Mouse (Mus musculus): ENCODE data around the gene Sf3b1. TPM values are rescaled to one million over a fixed set of nuclear protein-coding genes. Genes with fewer than 3 reads are reported as not detected.
"Not testable (repeated sequence)": the region's sequence is repeated elsewhere in the genome, so short reads cannot be mapped to it uniquely, and the experiment has no call there.

Gene Sf3b1
- polyA plus RNA-seq, 1 experiment from 2014 or later = 257 TPM

- Histone ChIP-seq H3K36me3 (ENCODE audit: control insufficient read depth, insufficient read depth, low read length) (no peaks in the 10 kb centered on the region), H3K27ac (ENCODE audit: low read length) (no peak overlapping the region), H3K4me2 (ENCODE audit: low read depth, low read length) (no peak overlapping the region), H3K4me1 (ENCODE audit: control insufficient read depth, insufficient read depth, low read length) (no peaks in the 10 kb centered on the region), H3K27me3 (replicated peaks; ENCODE audit: control insufficient read depth, insufficient read depth, low read length) (no peaks in the 10 kb centered on the region), H3K4me3 (ENCODE audit: low read length) (no peak overlapping the region), H3K9me3 (ENCODE audit: control insufficient read depth, low read length) (no peaks in the 10 kb centered on the region), H3K9ac (ENCODE audit: low read depth, low read length) (no peak overlapping the region)
- ATAC-seq = no peak
- WGBS = 93% methylated on average over 3 of the region's 3 CpGs
Observed at GRCm38 (mm10) chr1:54966858-54967257, 60.4 kb downstream of the Sf3b1 start.

- Histone ChIP-seq H3K4me1 (ENCODE audit: control insufficient read depth, insufficient read depth, low read length) (no peaks in the 10 kb centered on the region), H3K4me3 (ENCODE audit: low read length) (no peak overlapping the region), H3K27ac (ENCODE audit: low read length) (no peak overlapping the region), H3K9ac (ENCODE audit: low read depth, low read length) (no peak overlapping the region), H3K36me3 (ENCODE audit: control insufficient read depth, insufficient read depth, low read length) (no peaks in the 10 kb centered on the region), H3K9me3 (ENCODE audit: control insufficient read depth, low read length) (no peaks in the 10 kb centered on the region), H3K4me2 (ENCODE audit: low read depth, low read length) (no peak overlapping the region), H3K27me3 (replicated peaks; ENCODE audit: control insufficient read depth, insufficient read depth, low read length) (no peaks in the 10 kb centered on the region)
- no peak for ATAC-seq
- WGBS = 69% methylated on average over 11 of the region's 11 CpGs
Observed at GRCm38 (mm10) chr1:54965159-54965995, 61.9 kb downstream of the Sf3b1 start.

DNA sequence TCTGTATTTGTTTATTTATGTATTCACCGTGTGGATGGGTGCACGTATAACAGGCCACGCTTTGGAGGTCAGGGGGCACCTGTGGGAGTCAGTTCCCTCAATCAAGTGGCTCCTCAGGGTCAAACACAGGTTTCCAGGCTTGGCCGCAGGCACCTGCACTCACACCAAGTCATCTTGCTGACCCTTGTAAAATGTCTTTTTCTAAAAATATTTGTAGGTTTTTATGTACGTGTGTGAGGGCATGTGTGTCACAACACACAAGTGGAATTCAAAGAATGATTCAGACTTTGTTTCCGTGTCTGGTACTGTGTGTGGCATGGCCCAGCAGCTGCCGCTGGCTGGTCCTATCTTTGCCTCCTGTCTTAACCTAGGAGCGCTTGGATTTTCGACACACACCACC lies 65.6 kb downstream of the Sf3b1 start:
- H3K4me1 ChIP-seq (ENCODE audit: control insufficient read depth, insufficient read depth, low read length) = no peaks in the 10 kb centered on the region
- H3K9me3 ChIP-seq (ENCODE audit: control insufficient read depth, low read length) = no peaks in the 10 kb centered on the region
- H3K9ac ChIP-seq (ENCODE audit: low read depth, low read length) = no peak overlapping the region
- no peak for ATAC-seq
- no peak overlapping the region for H3K27ac ChIP-seq (ENCODE audit: low read length)
- 73% methylated on average over 9 of the region's 9 CpGs for WGBS
- H3K4me2 ChIP-seq (ENCODE audit: low read depth, low read length) = no peak overlapping the region
- no peak overlapping the region for H3K4me3 ChIP-seq (ENCODE audit: low read length)
- H3K36me3 ChIP-seq (ENCODE audit: control insufficient read depth, insufficient read depth, low read length) = no peaks in the 10 kb centered on the region
- H3K27me3 ChIP-seq (replicated peaks; ENCODE audit: control insufficient read depth, insufficient read depth, low read length) = no peaks in the 10 kb centered on the region

DNA sequence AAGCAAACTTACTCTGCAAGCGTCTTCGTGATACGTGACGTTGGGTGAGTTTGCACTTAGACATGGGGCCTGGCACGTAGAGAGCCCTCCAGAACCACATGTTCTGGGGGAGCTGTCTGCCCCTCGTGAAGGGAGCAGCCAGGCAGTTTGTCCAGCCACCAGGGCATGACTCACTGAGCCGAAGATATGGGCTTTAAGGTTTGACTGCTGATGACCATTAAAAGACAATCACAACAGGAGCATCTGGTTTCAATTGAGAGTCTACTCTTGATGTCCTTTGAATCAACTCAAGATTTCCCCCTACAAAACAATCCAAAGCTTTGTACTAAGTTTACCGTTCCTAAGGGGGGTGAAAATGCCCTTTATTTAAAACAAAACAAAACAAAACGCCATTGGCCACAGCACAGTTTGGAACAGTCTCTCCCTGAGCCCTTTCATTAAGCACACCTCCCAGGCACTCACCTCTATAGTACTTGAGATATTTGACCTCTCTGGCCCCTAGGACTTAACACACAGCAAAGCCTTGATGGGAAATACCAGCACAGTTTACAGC lies 66.6 kb downstream of the Sf3b1 start:
- no peaks in the 10 kb centered on the region for H3K9me3 ChIP-seq (ENCODE audit: control insufficient read depth, low read length)
- no peak for ATAC-seq

DNA sequence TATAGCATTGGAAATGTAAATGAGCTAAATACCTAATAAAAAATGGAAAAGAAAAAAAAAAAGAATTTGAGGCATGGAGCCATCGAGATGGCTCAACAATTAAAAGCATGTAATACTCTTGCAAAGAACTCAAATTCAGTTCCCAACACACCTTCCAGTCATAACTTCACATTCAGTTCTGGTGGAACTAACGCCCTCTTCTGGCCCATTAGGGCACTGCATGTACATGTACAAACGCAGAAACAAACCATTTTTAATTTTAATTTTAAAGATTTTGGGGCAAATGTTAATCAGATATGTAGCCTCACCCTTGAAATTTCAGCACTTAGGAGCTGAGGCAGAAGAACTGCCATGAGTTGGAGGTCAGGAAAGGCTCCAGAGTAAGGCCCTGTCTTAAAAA lies 68.8 kb downstream of the Sf3b1 start:
- no peaks in the 10 kb centered on the region for H3K27me3 ChIP-seq (replicated peaks; ENCODE audit: control insufficient read depth, insufficient read depth, low read length)
- no peak overlapping the region for H3K27ac ChIP-seq (ENCODE audit: low read length)
- no peak overlapping the region for H3K4me3 ChIP-seq (ENCODE audit: low read length)
- H3K4me1 ChIP-seq (ENCODE audit: control insufficient read depth, insufficient read depth, low read length) = no peaks in the 10 kb centered on the region
- ATAC-seq = no peak
- no peak overlapping the region for H3K4me2 ChIP-seq (ENCODE audit: low read depth, low read length)
- no peaks in the 10 kb centered on the region for H3K9me3 ChIP-seq (ENCODE audit: control insufficient read depth, low read length)
- 67% methylated on average over 3 of the region's 3 CpGs for WGBS
- no peak overlapping the region for H3K9ac ChIP-seq (ENCODE audit: low read depth, low read length)
- H3K36me3 ChIP-seq (ENCODE audit: control insufficient read depth, insufficient read depth, low read length) = no peaks in the 10 kb centered on the region

More for the DNA sequence above, 66.6 kb downstream of the Sf3b1 start:
- H3K27me3 ChIP-seq (replicated peaks; ENCODE audit: control insufficient read depth, insufficient read depth, low read length) = no peaks in the 10 kb centered on the region
- H3K27ac ChIP-seq (ENCODE audit: low read length) = no peak overlapping the region
- H3K4me1 ChIP-seq (ENCODE audit: control insufficient read depth, insufficient read depth, low read length) = no peaks in the 10 kb centered on the region
- H3K36me3 ChIP-seq (ENCODE audit: control insufficient read depth, insufficient read depth, low read length) = no peaks in the 10 kb centered on the region
- H3K4me3 ChIP-seq (ENCODE audit: low read length) = no peak overlapping the region
- no peak overlapping the region for H3K4me2 ChIP-seq (ENCODE audit: low read depth, low read length)
- WGBS = 67% methylated on average over 9 of the region's 9 CpGs
- H3K9ac ChIP-seq (ENCODE audit: low read depth, low read length) = no peak overlapping the region

DNA sequence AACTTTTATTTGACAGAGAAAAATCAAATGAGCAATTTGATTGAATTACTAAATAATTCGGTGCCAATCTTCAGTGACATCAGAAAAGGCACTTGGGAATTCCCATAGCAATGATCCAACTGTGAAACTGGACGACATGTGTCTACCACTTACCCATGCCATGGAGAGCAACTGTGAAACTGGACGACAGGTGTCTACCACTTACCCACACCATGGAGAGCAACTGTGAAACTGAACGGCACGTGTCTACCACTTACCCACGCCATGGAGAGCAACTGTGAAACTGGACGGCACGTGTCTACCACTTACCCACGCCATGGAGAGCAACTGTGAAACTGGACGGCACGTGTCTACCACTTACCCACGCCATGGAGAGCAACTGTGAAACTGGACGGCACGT lies 70.3 kb downstream of the Sf3b1 start:
- ATAC-seq; H3K27ac ChIP-seq (ENCODE audit: low read length); H3K36me3 ChIP-seq (ENCODE audit: control insufficient read depth, insufficient read depth, low read length); H3K9ac ChIP-seq (ENCODE audit: low read depth, low read length); H3K27me3 ChIP-seq (replicated peaks; ENCODE audit: control insufficient read depth, insufficient read depth, low read length); H3K9me3 ChIP-seq (ENCODE audit: control insufficient read depth, low read length); H3K4me3 ChIP-seq (ENCODE audit: low read length); H3K4me2 ChIP-seq (ENCODE audit: low read depth, low read length); H3K4me1 ChIP-seq (ENCODE audit: control insufficient read depth, insufficient read depth, low read length): not testable (repeated sequence)
- WGBS = 92% methylated on average over 12 of the region's 14 CpGs

- WGBS = 82% methylated on average over 4 of the region's 4 CpGs
- Histone ChIP-seq H3K27me3 (replicated peaks; ENCODE audit: control insufficient read depth, insufficient read depth, low read length) (no peaks in the 10 kb centered on the region), H3K27ac (ENCODE audit: low read length) (no peak overlapping the region)
Observed at GRCm38 (mm10) chr1:54954856-54955255, 72.4 kb downstream of the Sf3b1 start.

GRCm38 (mm10) chr1:54944648-54945047 lies 82.6 kb downstream of the Sf3b1 start:
- ATAC-seq = no peak
- Histone ChIP-seq H3K4me3 (ENCODE audit: low read length) (no peak overlapping the region), H3K9ac (ENCODE audit: low read depth, low read length) (no peak overlapping the region), H3K27me3 (replicated peaks; ENCODE audit: control insufficient read depth, insufficient read depth, low read length) (no peaks in the 10 kb centered on the region), H3K9me3 (ENCODE audit: control insufficient read depth, low read length) (no peaks in the 10 kb centered on the region), H3K36me3 (ENCODE audit: control insufficient read depth, insufficient read depth, low read length) (no peaks in the 10 kb centered on the region), H3K4me1 (ENCODE audit: control insufficient read depth, insufficient read depth, low read length) (no peaks in the 10 kb centered on the region), H3K4me2 (ENCODE audit: low read depth, low read length) (no peak overlapping the region), H3K27ac (ENCODE audit: low read length) (no peak overlapping the region)
- WGBS = 75% methylated on average over 3 of the region's 3 CpGs

More at GRCm38 (mm10) chr1:54954856-54955255, 72.4 kb downstream of the Sf3b1 start:
- no peak overlapping the region for H3K9ac ChIP-seq (ENCODE audit: low read depth, low read length)
- ATAC-seq = no peak
- no peaks in the 10 kb centered on the region for H3K9me3 ChIP-seq (ENCODE audit: control insufficient read depth, low read length)
- no peak overlapping the region for H3K4me3 ChIP-seq (ENCODE audit: low read length)
- no peak overlapping the region for H3K4me2 ChIP-seq (ENCODE audit: low read depth, low read length)
- H3K36me3 ChIP-seq (ENCODE audit: control insufficient read depth, insufficient read depth, low read length) = no peaks in the 10 kb centered on the region
- H3K4me1 ChIP-seq (ENCODE audit: control insufficient read depth, insufficient read depth, low read length) = no peaks in the 10 kb centered on the region

GRCm38 (mm10) chr1:54935466-54935865 lies 91.8 kb downstream of the Sf3b1 start:
- WGBS = 86% methylated on average over 3 of the region's 3 CpGs
- Histone ChIP-seq H3K27ac (ENCODE audit: low read length) (no peak overlapping the region), H3K4me3 (ENCODE audit: low read length) (no peak overlapping the region), H3K9ac (ENCODE audit: low read depth, low read length) (no peak overlapping the region), H3K36me3 (ENCODE audit: control insufficient read depth, insufficient read depth, low read length) (no peaks in the 10 kb centered on the region), H3K4me1 (ENCODE audit: control insufficient read depth, insufficient read depth, low read length) (no peaks in the 10 kb centered on the region), H3K9me3 (ENCODE audit: control insufficient read depth, low read length) (no peaks in the 10 kb centered on the region), H3K4me2 (ENCODE audit: low read depth, low read length) (no peak overlapping the region), H3K27me3 (replicated peaks; ENCODE audit: control insufficient read depth, insufficient read depth, low read length) (no peaks in the 10 kb centered on the region)
- ATAC-seq = no peak
